Comparison of ENCODE assay signal across 22 mouse cellular contexts in genomic region chr1:191235788-191236542, GRCm38 (mm10). TPM values are rescaled to one million over a fixed set of nuclear protein-coding genes. Genes with fewer than 3 reads are reported as not detected.
A peak's percentile ranks its signal among the peaks of the same experiment; 100 is the strongest.
DNase-seq lines count a peak whose midpoint lies in the region; ATAC-seq and TF ChIP-seq lines count a peak whose summit lies in the region.
"Had no signal": no experiment of that assay in that cellular context is flagged by ENCODE, and none has a peak within 500 bp of the region (broad histone marks: within the 10 kb centered on the region; RNA-seq: fewer than 3 reads in every experiment).

No protein-coding gene starts in this region.

- ATAC-seq in heart, embryonic 16.5 days (replicated peaks; ENCODE audit: extremely low read depth, insufficient read depth, low FRiP score) = 0 out of 2 replicates have a peak, but pooled peaks have one; percentile 73
- ATAC-seq in intestine, postnatal 0 days = peak; percentile 83
- ATAC-seq: forebrain, embryonic 14.5 days; inflammation-experienced regulatory T-cells, adult 6 months had no signal

- H3K4me1 ChIP-seq in heart, embryonic 16.5 days (ENCODE audit: control insufficient read depth, insufficient read depth, low read length) = peaks cover 9% of the 10 kb centered on the region
- H3K4me1 ChIP-seq in intestine, postnatal 0 days (replicated peaks; ENCODE audit: control insufficient read depth, insufficient read depth, low read length) = no peaks in the 10 kb centered on the region
- H3K4me1 ChIP-seq: embryonic facial prominence, embryonic 15.5 days; forebrain, embryonic 10.5 days; hindbrain, embryonic 10.5 days; hindbrain, embryonic 15.5 days; kidney, embryonic 15.5 days had no signal

- no peak overlapping the region for H3K4me2 ChIP-seq in heart, embryonic 16.5 days (ENCODE audit: low read depth, low read length)
- H3K4me2 ChIP-seq in intestine, postnatal 0 days (replicated peaks; ENCODE audit: low read depth) = no peak overlapping the region
- H3K4me2 ChIP-seq: embryonic facial prominence, embryonic 15.5 days; heart, embryonic 12.5 days; hindbrain, embryonic 15.5 days; kidney, embryonic 15.5 days had no signal

- no peak overlapping the region for H3K9ac ChIP-seq in heart, embryonic 16.5 days (ENCODE audit: low read length)
- H3K9ac ChIP-seq in intestine, postnatal 0 days (ENCODE audit: low read depth, low read length) = no peak overlapping the region
- H3K9ac ChIP-seq: embryonic facial prominence, embryonic 15.5 days; heart, embryonic 12.5 days; hindbrain, embryonic 15.5 days; kidney, embryonic 15.5 days had no signal

- H3K4me3 ChIP-seq in heart, embryonic 16.5 days (ENCODE audit: low read length) = no peak overlapping the region
- no peak overlapping the region for H3K4me3 ChIP-seq in intestine, postnatal 0 days (ENCODE audit: low read depth, low read length)
- H3K4me3 ChIP-seq: embryonic facial prominence, embryonic 15.5 days; erythroblast, embryonic 14.5 days; forebrain, embryonic 10.5 days; gastrocnemius, adult 2 months; heart, embryonic 12.5 days; hindbrain, embryonic 10.5 days; hindbrain, embryonic 15.5 days; kidney, embryonic 15.5 days had no signal

- no peak overlapping the region for H3K27ac ChIP-seq in heart, embryonic 16.5 days (ENCODE audit: low read length)
- no peak overlapping the region for H3K27ac ChIP-seq in intestine, postnatal 0 days (ENCODE audit: low read depth, low read length)
- H3K27ac ChIP-seq: embryonic facial prominence, embryonic 15.5 days; forebrain, embryonic 10.5 days; gastrocnemius, adult 2 months; hindbrain, embryonic 10.5 days; hindbrain, embryonic 15.5 days; kidney, embryonic 15.5 days had no signal

- H3K9me3 ChIP-seq in heart, embryonic 16.5 days (replicated peaks; ENCODE audit: control insufficient read depth, low read length) = 0 out of 2 replicates have a peak, but pooled peaks cover 2% of the 10 kb centered on the region
- 0 out of 2 replicates have a peak, but pooled peaks cover 2% of the 10 kb centered on the region for H3K9me3 ChIP-seq in intestine, postnatal 0 days (ENCODE audit: control insufficient read depth)
- H3K9me3 ChIP-seq: embryonic facial prominence, embryonic 15.5 days; hindbrain, embryonic 15.5 days; kidney, embryonic 15.5 days had no signal

- intact Hi-C loops in heart, postnatal 14 days (cut with DNase I) = no loop called here
- intact Hi-C loops in left cerebral cortex, postnatal 4 days (cut with DNase I) = no loop called here
- intact Hi-C loops in left cerebral cortex, postnatal 25 days (cut with DNase I) = no loop called here

- 72% methylated on average over 6 of the region's 6 CpGs for WGBS in heart, embryonic 16.5 days
- WGBS in intestine, postnatal 0 days = 67% methylated on average over 6 of the region's 6 CpGs

- TF ChIP-seq CTCF in intestine, postnatal 0 days (IDR thresholded peaks at IDR 0.05; ENCODE audit: low read depth) = 0 out of 2 replicates have a peak, but pooled peaks have one; percentile 1

- DNase-seq in adrenal gland, postnatal 36 days = peak; percentile 35 to 56
- no peak for DNase-seq in adrenal gland, postnatal 4 days (ENCODE audit: low spot score in 2 of 2)
- no peak for DNase-seq in heart, postnatal 14 days
- DNase-seq in left cerebral cortex, postnatal 4 days = peak; percentile 15
- no peak for DNase-seq in left cerebral cortex, postnatal 25 days (ENCODE audit: low spot score in 2 of 2)
- no peak for DNase-seq in urinary bladder, adult 2 months (ENCODE audit: low spot score)
- DNase-seq: cerebellum, adult 8-10 months; embryo, embryonic 11 days; gastrocnemius, adult 2 months; gastrocnemius, postnatal 25 days; kidney, adult 2 months had no signal

- H3K36me3 ChIP-seq in heart, embryonic 16.5 days (ENCODE audit: control insufficient read depth, insufficient read depth) = no peaks in the 10 kb centered on the region
- no peaks in the 10 kb centered on the region for H3K36me3 ChIP-seq in intestine, postnatal 0 days (ENCODE audit: control insufficient read depth, insufficient read depth)
- H3K36me3 ChIP-seq: embryonic facial prominence, embryonic 15.5 days; hindbrain, embryonic 15.5 days; kidney, embryonic 15.5 days had no signal

- no peaks in the 10 kb centered on the region for H3K27me3 ChIP-seq in heart, embryonic 16.5 days (ENCODE audit: control insufficient read depth, insufficient read depth, low read length)
- no peaks in the 10 kb centered on the region for H3K27me3 ChIP-seq in intestine, postnatal 0 days (replicated peaks; ENCODE audit: control insufficient read depth, insufficient read depth, low read length)
- H3K27me3 ChIP-seq: embryonic facial prominence, embryonic 15.5 days; heart, embryonic 12.5 days; hindbrain, embryonic 15.5 days; kidney, embryonic 15.5 days had no signal

RNA-seq across cellular contexts. Expression of gene Atf3, which starts 18.1 kb away (rescaled TPM):
- 10 to 100 TPM in 1 of 2 experiments, 1 to 10 TPM in 1; 4.2 to 11.0 TPM for total RNA-seq in adrenal gland, postnatal 36 days (2021)
- total RNA-seq in adrenal gland, postnatal 4 days (2021) = 1 to 10 TPM; 1.8 to 2.3 TPM
- polyA plus RNA-seq in heart, embryonic 16.5 days (2015; fragmentation: Nextera tagmentation; extraction: Ambion mirVana) = 14.6 and 16.8 TPM in 2 replicates
- total RNA-seq in heart, postnatal 14 days (2021) = 1 to 10 TPM; 4.5 to 9.5 TPM
- total RNA-seq in left cerebral cortex, postnatal 4 days (2021) = under 1 TPM; 0.58 to 0.99 TPM
- total RNA-seq in left cerebral cortex, postnatal 25 days (2021) = 1 to 10 TPM in 1 of 2 experiments, under 1 TPM in 1; 0.53 to 1.4 TPM
- polyA plus RNA-seq in intestine, postnatal 0 days (2015; fragmentation: Nextera tagmentation; extraction: Ambion mirVana) = 5.0 and 6.7 TPM in 2 replicates
- 4.6 and 9.8 TPM in 2 replicates for polyA plus RNA-seq in urinary bladder, adult 2 months (2012; rRNA removed)
- polyA plus RNA-seq: inflammation-experienced regulatory T-cells, adult 6 months had no signal

Comparison
In these comparisons a context has a peak if more than half of its experiments do, and no peak if none do; other contexts are left out.
1. DNase-seq: peak in adrenal gland, postnatal 36 days (2 of 2) and left cerebral cortex, postnatal 4 days (single experiment); none in adrenal gland, postnatal 4 days (0 of 2), heart, postnatal 14 days (0 of 2), left cerebral cortex, postnatal 25 days (0 of 2) and urinary bladder, adult 2 months (single experiment).